Mouse (Mus musculus) thymus, postnatal 10 days (tissue): Measurements from ENCODE around the gene Krtap13-1.
A peak's percentile ranks its signal among the peaks of the same experiment; 100 is the strongest.
"Not testable (repeated sequence)": the region's sequence is repeated elsewhere in the genome, so short reads cannot be mapped to it uniquely, and the experiment has no call there.

ENCODE experiments used
- DNase-seq, 2 experiments: peaks; one replicate each; pipeline ENCODE4 v3.0.0; 2021; ENCODE audit warnings: low spot score in 2 of 2

The Krtap13-1 gene

DNA sequence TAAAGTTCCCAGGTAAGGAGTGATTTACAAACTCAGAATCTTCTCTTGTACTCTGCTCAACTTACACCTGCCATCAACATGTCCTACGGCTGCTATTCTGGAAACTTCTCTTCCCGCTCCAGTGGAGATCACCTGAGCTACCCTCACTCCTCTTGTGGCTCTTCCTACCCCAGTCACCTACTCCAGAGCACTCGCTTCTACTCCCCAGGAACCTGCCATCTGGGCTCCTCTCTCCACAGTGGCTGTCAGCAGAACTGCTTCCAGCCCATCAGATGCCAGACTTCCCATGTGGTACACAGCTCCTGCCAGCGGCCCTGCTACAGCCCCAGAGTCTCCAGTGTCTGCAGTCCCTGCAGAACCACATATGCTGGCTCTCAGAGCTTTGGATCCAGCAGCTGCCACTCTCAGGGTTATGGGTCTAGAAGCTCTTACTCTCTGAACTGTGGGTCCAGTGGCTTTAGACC, at the start of gene Krtap13-1:
Gene Krtap13-1 (plus strand): TSS at position 51 of the 464 bp plus-strand sequence.
- DNase-seq, result no peak

DNA sequence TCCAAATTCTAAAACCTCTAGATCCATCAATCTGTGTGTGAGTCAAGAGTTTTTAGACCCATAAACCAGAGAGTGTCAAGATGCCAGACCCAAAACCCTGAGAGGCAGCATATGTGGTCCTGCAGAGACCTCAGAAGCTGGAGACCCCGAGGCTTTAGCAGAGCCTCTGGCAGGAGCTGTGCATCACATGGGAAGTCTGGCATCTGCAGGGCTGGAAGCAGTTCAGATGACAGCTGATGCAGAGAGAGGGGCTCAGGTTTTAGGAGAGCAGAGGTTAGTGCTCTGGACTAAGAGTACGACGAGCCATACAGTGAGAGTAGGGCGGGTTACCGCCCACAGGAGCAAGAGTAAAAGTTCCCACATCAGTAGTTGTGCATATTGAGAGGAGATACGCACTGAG, 49.6 kb upstream of the Krtap13-1 start:
- no peak for DNase-seq

DNA sequence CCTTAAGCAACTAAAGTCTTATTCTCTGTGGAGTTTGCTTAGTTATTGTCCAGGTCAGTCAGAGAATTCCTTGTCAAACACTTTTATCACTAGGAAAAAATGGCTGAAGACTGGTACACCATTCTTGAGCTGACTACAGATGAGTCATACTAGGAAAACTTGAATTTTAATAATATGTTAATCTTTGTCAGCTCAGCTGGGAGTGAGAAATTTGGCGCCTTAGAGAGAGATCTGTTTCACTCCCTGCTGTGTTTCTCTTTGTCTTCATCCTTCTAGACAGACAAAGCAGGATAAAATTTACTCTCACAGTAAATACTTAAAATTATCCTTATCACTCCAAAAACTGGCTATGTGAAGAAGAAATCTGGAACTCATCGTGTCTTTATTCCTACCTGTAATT, 47.4 kb upstream of the Krtap13-1 start:
- DNase-seq, result no peak

DNA sequence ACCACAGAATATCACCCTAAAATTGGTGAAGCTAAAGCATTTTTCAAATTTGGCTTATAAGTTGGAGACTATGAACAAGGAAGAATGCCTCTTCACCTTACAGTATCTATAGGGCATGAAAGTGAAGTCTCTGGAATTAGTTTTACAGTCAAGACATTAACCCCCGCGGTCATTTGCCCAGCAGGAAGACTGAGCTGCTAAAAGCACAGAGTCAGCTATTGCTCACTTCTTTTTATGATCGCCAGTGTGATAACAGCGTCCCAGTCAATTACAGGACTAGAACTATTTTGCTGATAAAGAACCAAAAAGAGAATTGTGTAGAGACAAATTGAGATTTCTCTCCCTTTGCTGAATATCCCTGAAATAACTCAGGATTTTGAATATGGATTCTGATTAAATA, 32.4 kb upstream of the Krtap13-1 start:
- no peak for DNase-seq

DNA sequence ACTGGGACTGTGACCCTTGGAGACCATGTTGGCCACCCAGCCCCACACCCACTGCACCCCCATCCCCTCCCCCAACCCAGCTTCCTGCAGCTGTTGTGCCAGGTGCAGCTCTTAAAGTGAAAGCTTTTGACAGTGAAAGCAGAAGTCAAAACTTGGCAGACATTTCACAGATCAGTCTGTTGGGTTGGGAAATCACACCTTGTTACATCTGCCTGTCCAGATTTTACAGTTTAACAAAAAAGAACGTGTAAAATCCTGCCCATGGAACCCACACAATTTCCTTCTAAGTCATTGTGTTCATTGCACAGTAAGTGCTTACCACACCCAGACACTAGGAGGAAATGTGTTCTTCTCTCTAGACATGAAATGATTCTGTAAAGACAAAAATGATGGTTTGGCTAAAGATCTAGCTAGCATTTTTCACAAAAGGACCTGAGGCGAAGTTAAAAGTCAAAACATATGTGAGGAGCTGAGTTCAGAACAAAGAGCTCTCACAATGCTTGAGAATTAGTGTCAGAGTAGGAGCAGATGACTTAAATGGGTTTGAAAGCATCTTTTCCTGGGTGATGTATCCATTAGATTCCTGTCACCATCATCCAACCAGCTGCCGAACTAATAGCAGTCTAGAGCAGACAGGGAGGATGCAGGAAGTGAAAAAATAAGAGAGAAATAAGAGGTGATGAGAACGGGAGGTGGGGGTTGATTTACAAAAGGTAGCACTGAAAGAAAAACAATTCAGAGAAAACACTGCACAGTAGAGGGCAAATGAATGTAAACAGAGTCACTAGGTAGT, 27.4 kb upstream of the Krtap13-1 start:
- DNase-seq, result peak; percentile 73 to 75

DNA sequence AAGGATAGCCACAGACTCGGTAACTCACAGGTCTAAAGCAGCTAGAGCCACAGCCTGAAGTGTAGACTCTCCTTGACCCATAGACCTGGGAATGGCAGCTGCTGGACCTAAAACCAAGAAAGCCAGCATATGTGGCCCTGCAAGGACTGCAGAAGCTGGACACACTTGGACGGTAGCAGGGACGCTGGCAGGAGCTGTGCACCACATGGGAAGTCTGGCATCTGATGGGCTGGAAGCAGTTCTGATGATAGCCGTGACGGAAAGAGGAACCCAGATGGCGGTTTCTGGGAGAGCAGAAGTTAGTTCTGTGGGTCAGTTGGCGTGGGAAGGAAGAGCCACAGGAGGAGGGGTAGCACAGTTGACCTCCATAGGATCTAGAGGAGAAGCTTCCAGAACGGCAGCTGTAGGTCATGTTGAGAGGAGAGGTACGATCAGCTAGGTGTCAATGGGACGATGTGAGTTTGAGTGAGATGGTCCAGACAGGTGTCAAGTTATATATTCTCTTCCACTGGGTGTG, 21.1 kb upstream of the Krtap13-1 start, which contains the start of gene 2310061N02Rik:
Gene 2310061N02Rik (minus strand): TSS at position 467 of the 517 bp plus-strand sequence.
- no peak for DNase-seq

DNA sequence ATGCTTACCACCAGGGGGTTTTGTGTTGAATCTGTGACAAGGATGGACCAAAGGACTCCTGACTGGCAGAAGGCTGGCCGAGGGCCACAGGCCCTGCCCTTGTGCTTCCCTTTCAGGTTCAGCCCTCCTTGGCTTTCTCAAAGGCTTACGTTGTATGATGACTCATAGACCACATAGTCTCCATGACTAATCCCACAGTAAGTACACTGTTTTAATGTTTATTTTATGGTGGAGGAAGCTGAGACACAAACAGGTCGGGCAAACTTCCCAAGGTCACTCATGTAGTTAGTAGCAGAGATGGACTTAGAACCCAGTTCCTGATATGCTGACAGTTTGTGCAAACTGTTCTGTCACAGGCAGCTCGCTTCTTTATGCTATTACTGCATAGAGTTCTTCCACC, 17.9 kb upstream of the Krtap13-1 start:
- no peak for DNase-seq

DNA sequence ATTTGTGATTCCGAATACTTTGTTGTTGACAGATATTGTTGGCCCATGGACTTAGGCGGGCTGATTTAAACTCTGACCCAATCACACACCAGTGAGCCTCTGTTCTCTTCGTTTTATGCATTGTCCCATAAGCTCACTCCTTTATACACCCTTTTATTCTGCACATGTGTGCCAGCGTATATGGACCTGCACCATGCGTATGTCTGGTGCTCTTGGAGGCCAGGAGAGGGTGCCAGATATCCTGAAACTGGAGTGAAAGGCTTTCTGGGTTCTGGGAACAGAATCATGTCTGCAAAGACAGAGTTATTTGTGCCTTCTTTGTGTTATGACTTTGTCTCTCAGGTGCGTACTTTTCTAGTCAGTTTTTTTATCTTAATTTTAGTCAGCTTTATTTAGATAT, 17.4 kb upstream of the Krtap13-1 start:
- no peak for DNase-seq

DNA sequence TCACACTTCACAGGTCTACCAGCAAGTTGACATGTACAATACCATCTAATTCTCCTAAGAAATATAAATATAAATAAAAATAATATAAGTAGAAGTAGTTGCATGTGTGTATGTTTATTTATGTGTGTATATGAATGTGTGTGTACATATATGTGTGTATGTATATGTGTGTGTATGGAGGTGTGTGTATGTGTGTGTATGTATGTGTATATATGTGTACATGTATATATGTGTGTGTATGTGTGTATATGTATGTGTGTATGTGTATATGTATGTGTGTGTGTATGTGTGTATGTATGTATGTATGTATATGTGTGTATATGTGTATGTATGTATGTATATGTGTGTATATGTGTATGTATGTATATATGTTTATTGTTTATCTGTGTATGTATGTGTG, 12.1 kb upstream of the Krtap13-1 start:
- no peak for DNase-seq

DNA sequence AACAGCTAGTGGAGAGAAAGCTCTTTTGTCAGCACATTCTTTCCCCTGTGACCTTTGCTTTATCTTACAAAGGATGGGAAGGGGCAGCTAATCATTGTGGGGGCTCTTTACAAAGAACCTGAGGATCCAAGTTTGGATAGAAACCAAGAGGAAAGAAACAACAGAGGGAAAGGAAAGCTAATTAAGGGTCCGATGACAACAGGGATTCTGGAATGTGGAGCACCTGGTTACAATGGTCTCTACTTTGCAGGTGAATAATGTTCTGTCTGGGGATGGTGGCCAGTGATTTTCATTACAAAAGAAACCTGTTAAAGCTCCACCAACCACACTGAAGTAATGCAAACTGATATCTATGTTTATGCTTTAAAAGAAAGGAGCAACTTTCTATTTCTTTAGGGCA, 8.6 kb upstream of the Krtap13-1 start:
- no peak for DNase-seq

DNA sequence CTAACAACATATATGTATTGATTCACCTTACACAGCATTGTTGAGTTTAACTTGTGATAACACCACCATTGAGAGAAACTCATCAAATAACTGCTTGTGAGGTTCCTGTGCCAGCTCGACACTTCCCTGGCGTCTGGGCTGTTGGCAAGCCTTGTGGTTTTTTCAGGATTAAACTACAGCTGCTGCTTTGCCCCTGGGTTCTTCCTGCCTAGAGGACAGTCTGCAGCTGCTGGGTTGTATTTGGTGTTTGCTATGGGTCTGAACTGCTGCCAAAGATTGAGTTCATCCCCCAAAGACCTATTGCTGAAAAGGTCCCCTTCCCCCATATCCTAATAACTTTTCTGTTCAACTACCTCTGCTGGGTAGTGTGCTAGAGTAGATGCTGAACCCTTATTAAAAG, 6.7 kb downstream of the Krtap13-1 start:
- no peak for DNase-seq

DNA sequence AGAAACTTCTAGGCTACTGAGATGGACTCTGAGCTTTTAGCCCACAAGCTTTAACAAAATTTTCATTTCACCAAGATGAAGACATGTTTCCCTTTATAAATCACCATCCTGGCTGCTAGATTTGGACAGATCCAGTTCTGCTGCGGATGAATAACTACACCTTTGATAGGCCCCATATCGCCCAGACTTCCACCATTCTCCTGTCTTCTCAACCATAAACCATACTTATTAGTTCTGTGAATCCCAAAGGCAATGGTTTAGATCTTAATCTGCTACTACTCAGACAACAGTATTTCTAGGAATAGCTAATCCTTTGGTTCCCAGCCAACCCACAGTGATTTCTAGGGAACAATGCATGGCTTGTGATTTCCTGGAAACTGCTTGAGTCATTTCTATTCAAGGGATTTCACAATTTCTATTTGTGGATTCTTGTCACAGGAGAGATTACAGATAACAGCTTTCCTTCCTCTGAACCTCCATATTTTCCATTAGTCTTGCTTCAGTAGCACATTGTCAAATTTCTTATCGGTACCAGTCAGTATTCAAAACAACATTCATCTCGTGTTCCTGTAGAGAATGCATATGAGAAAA, 16.2 kb downstream of the Krtap13-1 start:
- DNase-seq, result no peak

DNA sequence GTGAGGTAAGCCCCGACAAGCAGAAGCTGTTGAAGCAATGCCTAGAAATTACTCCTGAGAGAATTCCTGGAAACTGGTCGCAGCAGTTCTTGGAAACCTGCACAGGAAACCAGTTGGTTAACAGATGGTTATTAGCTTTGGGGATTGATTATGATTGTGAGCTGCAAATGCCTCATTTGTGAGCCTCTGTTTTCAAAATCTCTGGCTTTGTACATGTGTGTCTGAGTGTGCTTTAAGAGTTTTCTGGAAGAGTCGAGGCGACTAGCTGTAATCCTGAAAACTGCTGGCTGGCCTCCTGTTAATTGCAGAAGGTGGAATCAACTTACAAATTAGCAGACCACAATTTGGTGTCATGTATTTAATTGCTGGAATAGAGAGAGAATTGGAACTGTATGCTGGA, 19.3 kb downstream of the Krtap13-1 start:
- no peak for DNase-seq

DNA sequence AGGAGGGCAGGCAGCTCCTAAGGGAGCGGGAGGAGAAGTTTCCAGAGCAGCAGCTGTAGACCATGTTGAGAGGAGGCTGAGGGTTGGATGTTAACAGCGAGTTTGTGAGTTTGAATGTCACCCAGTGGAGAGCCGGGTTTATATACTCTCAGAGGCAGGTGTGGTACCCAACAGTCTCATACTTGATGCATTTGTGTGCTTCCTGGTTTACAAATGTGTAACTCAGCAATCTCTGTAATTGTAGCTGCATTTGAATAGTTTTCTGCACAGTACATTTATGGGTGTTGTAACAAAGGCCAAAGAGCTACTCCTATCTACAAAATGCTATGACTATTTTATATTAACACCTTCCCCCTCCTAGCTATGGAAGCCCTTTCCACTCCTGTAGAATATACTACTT, 22.9 kb downstream of the Krtap13-1 start, which contains the start of gene Krtap13:
Gene Krtap13 (minus strand): TSS at position 101 of the 400 bp plus-strand sequence.
- DNase-seq, result not testable (repeated sequence)

DNA sequence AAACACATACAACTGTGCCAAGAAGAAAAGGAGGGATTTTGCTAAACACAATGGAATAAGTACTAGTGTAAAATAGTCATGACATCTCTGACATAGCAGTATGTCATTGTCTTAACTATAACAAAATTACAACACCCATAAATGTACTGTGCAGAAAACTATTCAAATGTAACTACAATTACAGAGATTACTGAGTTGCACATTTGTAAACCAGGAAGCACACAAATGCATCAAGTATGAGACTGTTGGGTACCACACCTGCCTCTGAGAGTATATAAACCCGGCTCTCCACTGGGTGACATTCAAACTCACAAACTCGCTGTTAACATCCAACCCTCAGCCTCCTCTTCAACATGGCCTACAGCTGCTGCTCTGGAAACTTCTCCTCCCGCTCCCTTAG, 29.9 kb downstream of the Krtap13-1 start, which contains the start of gene 2310034C09Rik:
Gene 2310034C09Rik (plus strand): TSS at position 301 of the 400 bp plus-strand sequence.
- DNase-seq, result not testable (repeated sequence)

DNA sequence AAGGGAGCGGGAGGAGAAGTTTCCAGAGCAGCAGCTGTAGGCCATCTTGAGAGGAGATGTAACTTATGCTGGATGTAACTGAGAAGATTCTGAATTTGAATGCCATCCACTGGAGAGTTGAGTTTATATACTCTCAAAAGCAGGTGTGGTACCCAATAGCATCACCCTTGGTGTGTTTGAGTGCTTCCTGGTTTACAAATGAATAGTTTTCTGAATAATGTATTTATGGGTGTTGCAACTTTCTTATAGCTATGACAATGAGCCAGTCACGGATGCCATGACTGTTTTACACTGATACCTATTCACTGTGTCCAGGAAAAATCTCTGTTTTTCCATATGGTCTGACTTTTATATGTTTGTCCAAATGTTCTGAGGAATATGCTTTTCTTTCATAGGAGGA, 45.4 kb downstream of the Krtap13-1 start, which contains the start of gene 2310057N15Rik:
Gene 2310057N15Rik (minus strand): TSS at position 101 of the 400 bp plus-strand sequence.
- no peak for DNase-seq

DNA sequence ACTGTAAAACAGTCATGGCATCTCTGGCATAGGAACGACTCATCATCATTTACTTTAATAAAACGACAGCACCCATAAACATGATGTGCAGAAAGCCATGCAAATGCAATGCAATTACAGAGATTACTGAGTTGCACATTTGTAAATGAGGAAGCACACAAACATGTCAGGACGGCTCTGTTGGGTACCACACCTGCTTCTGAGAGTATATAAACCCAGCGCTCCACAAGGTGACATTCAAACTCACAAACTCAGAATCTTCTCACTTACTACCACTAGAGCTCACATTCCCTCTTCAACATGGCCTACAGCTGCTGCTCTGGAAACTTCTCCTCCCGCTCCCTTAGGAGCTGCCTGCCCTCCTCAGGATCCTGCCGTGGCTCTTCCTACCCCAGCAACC, 48.9 kb downstream of the Krtap13-1 start, which contains the start of gene Gm5965:
Gene Gm5965 (plus strand): TSS at position 301 of the 400 bp plus-strand sequence.
- DNase-seq, result no peak
